Mouse (Mus musculus): ENCODE measurements at regions not wholly inside any gene's neighbourhood (a gene's known extent, or its start where the extent isn't known, plus 50 kb on each side); places are given as distances from the start of the nearest gene placed in this dataset.

DNA sequence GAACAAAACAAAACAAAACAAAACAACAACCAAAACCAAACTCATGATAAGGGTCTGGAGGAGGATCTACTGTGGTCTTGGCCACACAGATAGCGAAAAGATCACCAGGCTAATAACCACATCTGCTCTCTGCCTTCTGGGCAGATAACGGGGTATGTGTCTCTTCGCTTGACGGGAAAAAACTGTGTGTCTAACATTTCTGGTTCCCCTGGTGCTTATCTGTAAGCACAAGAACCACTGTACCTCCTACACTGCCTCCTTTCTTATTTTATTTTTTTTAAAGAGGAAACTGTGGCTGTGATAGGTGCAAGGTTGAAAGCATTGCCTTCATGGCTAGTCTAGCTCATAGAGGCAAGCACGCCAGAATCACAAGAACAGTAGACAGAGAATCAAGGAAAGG is 67.8 kb downstream of the Gm5426 start:
- TF ChIP-seq CTCF (IDR thresholded peaks at IDR 0.05; ENCODE audit: low read depth, low read length) (no peak), GATA1 (IDR thresholded peaks at IDR 0.05; ENCODE audit: borderline replicate concordance, low read length) (no peak), TAL1 (conservative IDR thresholded peaks at IDR 0.05; ENCODE audit: low read depth, low read length) (no peak), POLR2AphosphoS5 (IDR thresholded peaks at IDR 0.05; ENCODE audit: insufficient replicate concordance, low read depth, low read length) (no peak)
